Comparison of ENCODE assay signal across 8 mouse cellular contexts in the genomic region with DNA sequence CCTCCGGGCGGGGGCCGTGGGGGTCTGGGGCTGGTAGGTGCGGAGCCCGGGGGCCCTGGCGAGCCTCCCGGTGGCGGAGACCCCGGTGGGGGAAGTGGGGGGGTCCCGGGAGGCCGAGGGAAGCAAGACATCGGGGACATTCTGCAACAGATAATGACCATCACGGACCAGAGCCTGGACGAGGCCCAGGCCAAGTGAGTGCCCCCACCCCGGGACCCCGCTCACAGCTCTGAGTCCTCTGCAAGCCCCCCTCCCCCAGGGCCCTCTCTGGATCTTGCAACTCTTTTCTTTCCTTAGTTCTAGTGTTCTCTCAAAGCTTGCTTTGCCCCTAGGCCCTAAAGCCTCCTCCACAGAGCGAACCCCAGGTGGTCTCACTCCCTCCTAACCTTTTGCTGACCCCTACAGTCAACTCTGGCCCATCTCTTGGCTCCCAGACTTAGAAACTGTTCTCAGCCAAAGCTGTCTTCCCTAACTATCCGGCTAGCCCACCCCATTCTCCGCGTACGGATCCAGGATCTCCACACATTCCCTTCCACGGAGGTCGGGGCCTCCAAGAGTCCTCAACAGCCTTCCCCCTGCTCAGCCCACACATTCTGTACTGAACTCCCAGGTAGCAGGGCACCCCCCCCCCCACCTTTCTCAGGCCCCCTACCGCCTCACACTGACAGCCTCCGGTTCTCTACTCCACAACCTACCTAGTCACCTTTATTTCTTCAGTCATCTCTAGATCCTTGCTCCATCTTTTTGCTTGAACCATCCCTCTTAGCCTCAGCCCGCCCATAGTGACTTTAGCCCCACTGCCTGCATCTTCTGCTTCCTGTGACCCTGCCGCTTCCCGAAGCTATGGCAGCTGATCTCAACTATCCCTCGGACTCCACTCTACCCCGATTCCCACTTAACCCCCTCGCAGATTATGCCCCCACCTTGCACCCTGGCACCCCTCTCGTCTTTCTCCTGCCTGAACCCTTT. TPM values are rescaled to one million over a fixed set of nuclear protein-coding genes. Genes with fewer than 3 reads are reported as not detected.
A peak's percentile ranks its signal among the peaks of the same experiment; 100 is the strongest.
DNase-seq lines count a peak whose midpoint lies in the region; ATAC-seq and TF ChIP-seq lines count a peak whose summit lies in the region.

No protein-coding gene starts in this region.

- H3K4me3 ChIP-seq in heart, adult 2 months, result peak overlapping the region; percentile 74
- peak overlapping the region; percentile 44 to 98 for H3K4me3 ChIP-seq in MEL (ENCODE audit: control insufficient read depth in 1 of 2, insufficient read depth in 1 of 2, low read depth in 2 of 2, low read length in 2 of 2)
- H3K4me3 ChIP-seq in hindbrain, embryonic 13.5 days, result peak overlapping the region; percentile 70
- H3K4me3 ChIP-seq in liver, embryonic 15.5 days (replicated peaks), result peak overlapping the region; percentile 84
- H3K4me3 ChIP-seq in olfactory bulb, adult 2 months (ENCODE audit: insufficient read depth, low read depth, low read length), result peak overlapping the region; percentile 89

- H3K36me3 ChIP-seq in heart, adult 2 months (ENCODE audit: control insufficient read depth, insufficient read depth, low read length), result no peaks in the 10 kb centered on the region
- H3K36me3 ChIP-seq in MEL (ENCODE audit: control insufficient read depth in 1 of 2, insufficient read depth in 2 of 2, low read length in 2 of 2), result peaks cover 0 to 29% of the 10 kb centered on the region in 2 experiments; a peak in 3 of 4 replicates
- H3K36me3 ChIP-seq in hindbrain, embryonic 13.5 days, result peaks cover 17% of the 10 kb centered on the region
- peaks cover 23% of the 10 kb centered on the region for H3K36me3 ChIP-seq in liver, embryonic 15.5 days (replicated peaks)

- H3K27me3 ChIP-seq in heart, adult 2 months (ENCODE audit: control insufficient read depth, insufficient read depth, low read length), result no peaks in the 10 kb centered on the region
- no peaks in the 10 kb centered on the region for H3K27me3 ChIP-seq in MEL (ENCODE audit: control insufficient read depth in 1 of 2, insufficient read depth in 2 of 2, low read length in 2 of 2)
- no peaks in the 10 kb centered on the region for H3K27me3 ChIP-seq in hindbrain, embryonic 13.5 days
- no peaks in the 10 kb centered on the region for H3K27me3 ChIP-seq in liver, embryonic 15.5 days

- H3K79me2 ChIP-seq in heart, adult 2 months (replicated peaks; ENCODE audit: control insufficient read depth, insufficient read depth, low read length), result no peaks in the 10 kb centered on the region
- H3K79me2 ChIP-seq in MEL (ENCODE audit: control insufficient read depth, insufficient read depth, low read length, poor library complexity), result peaks cover 11% of the 10 kb centered on the region

- TF ChIP-seq POLR2A in heart, adult 2 months (IDR thresholded peaks at IDR 0.05; ENCODE audit: insufficient read depth, low read depth, low read length), result no peak; the same call in 1 of the 2 replicates
- TF ChIP-seq POLR2A in MEL (IDR thresholded peaks at IDR 0.05; ENCODE audit: control insufficient read depth in 1 of 2, insufficient read depth in 1 of 2, low read depth in 1 of 2, low read length in 2 of 2, poor library complexity in 1 of 2), result no peak
- no peak for TF ChIP-seq POLR2A in olfactory bulb, adult 2 months (IDR thresholded peaks at IDR 0.05; ENCODE audit: insufficient read depth, low read depth, low read length)

- H3K9me3 ChIP-seq in MEL (replicated peaks; ENCODE audit: insufficient read depth, low read length), result no peaks in the 10 kb centered on the region
- no peaks in the 10 kb centered on the region for H3K9me3 ChIP-seq in hindbrain, embryonic 13.5 days
- H3K9me3 ChIP-seq in liver, embryonic 15.5 days (replicated peaks), result no peaks in the 10 kb centered on the region

- 6% methylated on average over 30 of the region's 32 CpGs for WGBS in heart, adult 2 months
- WGBS in hindbrain, embryonic 13.5 days, result under 1% methylated on average over 27 of the region's 32 CpGs
- 3% methylated on average over 32 of the region's 32 CpGs for WGBS in liver, embryonic 15.5 days (ENCODE audit: insufficient replicate concordance)
- 1% methylated on average over 32 of the region's 32 CpGs for WGBS in olfactory bulb, adult 2 months

- no peak for TF ChIP-seq CTCF in heart, adult 2 months (IDR thresholded peaks at IDR 0.05)
- no peak for TF ChIP-seq CTCF in MEL (IDR thresholded peaks at IDR 0.05 in 2 of 3, conservative IDR thresholded peaks at IDR 0.05 in 1 of 3; ENCODE audit: control insufficient read depth in 1 of 3, insufficient read depth in 1 of 3, low read depth in 2 of 3, low read length in 3 of 3, poor library complexity in 1 of 3, severe bottlenecking in 1 of 3)
- no peak for TF ChIP-seq CTCF in olfactory bulb, adult 2 months (IDR thresholded peaks at IDR 0.05; ENCODE audit: insufficient read depth, low read depth, low read length)

- TF ChIP-seq EP300 in heart, adult 2 months (IDR thresholded peaks at IDR 0.05; ENCODE audit: insufficient read depth, low read depth, low read length), result no peak
- TF ChIP-seq EP300 in MEL (IDR thresholded peaks at IDR 0.05; ENCODE audit: low read depth in 1 of 2, low read length in 2 of 2), result no peak

- no peak for DNase-seq in heart, adult 2 months
- no peak for DNase-seq in heart, adult 8-10 months (ENCODE audit: low spot score)
- peak; percentile 34 for DNase-seq in MEL (ENCODE audit: low read depth, low spot score)
- DNase-seq in embryo, embryonic 9.5 days (ENCODE audit: extremely low spot score), result peak; percentile 70

- peaks cover 17% of the 10 kb centered on the region for H3K4me1 ChIP-seq in heart, adult 2 months (ENCODE audit: control insufficient read depth, insufficient read depth, low read length)
- peaks cover 11 to 42% of the 10 kb centered on the region in 2 experiments for H3K4me1 ChIP-seq in MEL (ENCODE audit: control insufficient read depth in 1 of 2, insufficient read depth in 2 of 2, low read length in 2 of 2)
- H3K4me1 ChIP-seq in hindbrain, embryonic 13.5 days (replicated peaks), result peaks cover 74% of the 10 kb centered on the region
- H3K4me1 ChIP-seq in liver, embryonic 15.5 days (replicated peaks), result peaks cover 83% of the 10 kb centered on the region
- H3K4me1 ChIP-seq in olfactory bulb, adult 2 months (ENCODE audit: control insufficient read depth, insufficient read depth, low read length), result peaks cover 42% of the 10 kb centered on the region

- peak overlapping the region; percentile 91 for H3K4me2 ChIP-seq in hindbrain, embryonic 13.5 days
- H3K4me2 ChIP-seq in liver, embryonic 15.5 days, result peak overlapping the region; percentile 100

- no peak for TF ChIP-seq RAD21 in MEL (IDR thresholded peaks at IDR 0.05; ENCODE audit: low read depth, low read length)

- H3K27ac ChIP-seq in heart, adult 2 months, result peak overlapping the region; percentile 87
- peak overlapping the region; percentile 11 for H3K27ac ChIP-seq in MEL (ENCODE audit: control insufficient read depth, low read depth, low read length)
- peak overlapping the region; percentile 99 for H3K27ac ChIP-seq in hindbrain, embryonic 13.5 days
- peak overlapping the region; percentile 87 for H3K27ac ChIP-seq in liver, embryonic 15.5 days (replicated peaks)
- H3K27ac ChIP-seq in olfactory bulb, adult 2 months (ENCODE audit: insufficient read depth, low read depth, low read length), result peak overlapping the region; percentile 76

- intact Hi-C loops in heart, adult 2 months (cut with DNase I), result loop anchor here (10.0 kb wide), 1 partner anchor 668 kb away; a partner anchor contains a TSS

- ATAC-seq in hindbrain, embryonic 13.5 days (ENCODE audit: low FRiP score), result peak; percentile 25; the same call in 1 of the 2 replicates
- ATAC-seq in liver, embryonic 15.5 days (ENCODE audit: insufficient read depth), result no peak
- ATAC-seq in monocyte, adult 5-6 weeks (replicated peaks; ENCODE audit: insufficient number of reproducible peaks, low FRiP score, low TSS enrichment, poor library complexity, severe bottlenecking), result no peak

- peak overlapping the region; percentile 88 for H3K9ac ChIP-seq in heart, adult 2 months (ENCODE audit: low read depth, low read length)
- peak overlapping the region; percentile 99 for H3K9ac ChIP-seq in MEL (ENCODE audit: control insufficient read depth, low read depth, low read length, poor library complexity, severe bottlenecking)
- H3K9ac ChIP-seq in hindbrain, embryonic 13.5 days, result peak overlapping the region; percentile 98
- H3K9ac ChIP-seq in liver, embryonic 15.5 days, result peak overlapping the region; percentile 91

RNA-seq across cellular contexts. Expression of a gene that starts 1.8 kb away (rescaled TPM):
- total RNA-seq in heart, adult 2 months (2021), result 10 to 100 TPM; 16.1 to 18.4 TPM
- 22.1 and 28.3 TPM in 2 replicates for polyA plus RNA-seq in heart, adult 2 months (2012; rRNA removed)
- 10 to 100 TPM; 16.0 to 20.6 (median 17.6) TPM for total RNA-seq in heart, adult 8-10 months (2022)
- total RNA-seq in MEL (2012; rRNA removed), result 40.3 and 42.4 TPM in 2 replicates
- 10 to 100 TPM in 1 of 2 experiments, not detected in 1; 76.7 TPM for polyA plus RNA-seq in MEL (2012; ENCODE audit: insufficient read depth in 1 of 2, insufficient read length in 2 of 2, low read depth in 1 of 2, low replicate concordance in 2 of 2, missing spikeins in 1 of 2)
- 8.9 and 10.6 TPM in 2 replicates for polyA plus RNA-seq in hindbrain, embryonic 13.5 days (2015; fragmentation: Nextera tagmentation; extraction: Ambion mirVana)
- 2.4 and 2.8 TPM in 2 replicates for polyA plus RNA-seq in liver, embryonic 15.5 days (2015; fragmentation: Nextera tagmentation; extraction: Ambion mirVana)
- not detected in 2 replicates for polyA plus RNA-seq in olfactory bulb, adult 2 months (2012; ENCODE audit: insufficient read depth, insufficient read length, low replicate concordance, missing spikeins)
- total RNA-seq in monocyte, adult 5-6 weeks (2017), result 26.8 to 34.9 TPM (median 30.9 TPM) in 3 replicates

RNA-seq across cellular contexts. Expression of a gene that starts 3.3 kb away (rescaled TPM):
- 1 to 10 TPM; 3.9 to 5.2 TPM for total RNA-seq in heart, adult 2 months (2021)
- 4.4 and 6.4 TPM in 2 replicates for polyA plus RNA-seq in heart, adult 2 months (2012; rRNA removed)
- 1 to 10 TPM; 2.0 to 4.5 (median 3.1) TPM for total RNA-seq in heart, adult 8-10 months (2022)
- total RNA-seq in MEL (2012; rRNA removed), result 10.6 and 12.0 TPM in 2 replicates
- polyA plus RNA-seq in MEL (2012; ENCODE audit: insufficient read depth in 1 of 2, insufficient read length in 2 of 2, low read depth in 1 of 2, low replicate concordance in 2 of 2, missing spikeins in 1 of 2), result 10 to 100 TPM in 1 of 2 experiments, not detected in 1; 37.8 TPM
- polyA plus RNA-seq in hindbrain, embryonic 13.5 days (2015; fragmentation: Nextera tagmentation; extraction: Ambion mirVana), result 3.2 and 4.9 TPM in 2 replicates
- 14.9 and 17.6 TPM in 2 replicates for polyA plus RNA-seq in liver, embryonic 15.5 days (2015; fragmentation: Nextera tagmentation; extraction: Ambion mirVana)
- polyA plus RNA-seq in olfactory bulb, adult 2 months (2012; ENCODE audit: insufficient read depth, insufficient read length, low replicate concordance, missing spikeins), result not detected in 2 replicates
- 64.4 to 104 TPM (median 95.5 TPM) in 3 replicates for total RNA-seq in monocyte, adult 5-6 weeks (2017)

RNA-seq across cellular contexts. Expression of a gene that starts 4.8 kb away (rescaled TPM):
- under 1 TPM; 0.14 to 0.18 TPM for total RNA-seq in heart, adult 2 months (2021)
- 0.38 and 2.2 TPM in 2 replicates for polyA plus RNA-seq in heart, adult 2 months (2012; rRNA removed)
- under 1 TPM in 2 of 4 experiments, not detected in 2; 0.14 to 0.16 TPM for total RNA-seq in heart, adult 8-10 months (2022)
- 0.27 and 0.62 TPM in 2 replicates for total RNA-seq in MEL (2012; rRNA removed)
- 1 to 10 TPM in 1 of 2 experiments, not detected in 1; 3.7 TPM for polyA plus RNA-seq in MEL (2012; ENCODE audit: insufficient read depth in 1 of 2, insufficient read length in 2 of 2, low read depth in 1 of 2, low replicate concordance in 2 of 2, missing spikeins in 1 of 2)
- polyA plus RNA-seq in hindbrain, embryonic 13.5 days (2015; fragmentation: Nextera tagmentation; extraction: Ambion mirVana), result 1.9 and 2.1 TPM in 2 replicates
- polyA plus RNA-seq in liver, embryonic 15.5 days (2015; fragmentation: Nextera tagmentation; extraction: Ambion mirVana), result 0.70 and 0.88 TPM in 2 replicates
- not detected in 2 replicates for polyA plus RNA-seq in olfactory bulb, adult 2 months (2012; ENCODE audit: insufficient read depth, insufficient read length, low replicate concordance, missing spikeins)
- 3.7 to 7.3 TPM (median 5.1 TPM) in 3 replicates for total RNA-seq in monocyte, adult 5-6 weeks (2017)

RNA-seq across cellular contexts. Expression of a gene that starts 10.6 kb away (rescaled TPM):
- 10 to 100 TPM; 37.6 to 40.4 TPM for total RNA-seq in heart, adult 2 months (2021)
- 71.7 and 92.2 TPM in 2 replicates for polyA plus RNA-seq in heart, adult 2 months (2012; rRNA removed)
- total RNA-seq in heart, adult 8-10 months (2022), result 10 to 100 TPM; 37.4 to 42.5 (median 39.1) TPM
- total RNA-seq in MEL (2012; rRNA removed), result 23.5 and 24.8 TPM in 2 replicates
- 10 to 100 TPM in 1 of 2 experiments, not detected in 1; 85.1 TPM for polyA plus RNA-seq in MEL (2012; ENCODE audit: insufficient read depth in 1 of 2, insufficient read length in 2 of 2, low read depth in 1 of 2, low replicate concordance in 2 of 2, missing spikeins in 1 of 2)
- polyA plus RNA-seq in hindbrain, embryonic 13.5 days (2015; fragmentation: Nextera tagmentation; extraction: Ambion mirVana), result 299 and 301 TPM in 2 replicates
- 88.4 and 106 TPM in 2 replicates for polyA plus RNA-seq in liver, embryonic 15.5 days (2015; fragmentation: Nextera tagmentation; extraction: Ambion mirVana)
- polyA plus RNA-seq in olfactory bulb, adult 2 months (2012; ENCODE audit: insufficient read depth, insufficient read length, low replicate concordance, missing spikeins), result not detected in 2 replicates
- total RNA-seq in monocyte, adult 5-6 weeks (2017), result 8.6 to 21.8 TPM (median 14.6 TPM) in 3 replicates

RNA-seq across cellular contexts. Expression of a gene that starts 11.2 kb away (rescaled TPM):
- 10 to 100 TPM; 64.8 to 68.9 TPM for total RNA-seq in heart, adult 2 months (2021)
- polyA plus RNA-seq in heart, adult 2 months (2012; rRNA removed), result 178 and 184 TPM in 2 replicates
- total RNA-seq in heart, adult 8-10 months (2022), result 10 to 100 TPM; 66.5 to 78.4 (median 73.4) TPM
- 81.5 and 85.2 TPM in 2 replicates for total RNA-seq in MEL (2012; rRNA removed)
- polyA plus RNA-seq in MEL (2012; ENCODE audit: insufficient read depth in 1 of 2, insufficient read length in 2 of 2, low read depth in 1 of 2, low replicate concordance in 2 of 2, missing spikeins in 1 of 2), result 100 to 1,000 TPM in 1 of 2 experiments, not detected in 1; 153 TPM
- polyA plus RNA-seq in hindbrain, embryonic 13.5 days (2015; fragmentation: Nextera tagmentation; extraction: Ambion mirVana), result 97.8 and 99.1 TPM in 2 replicates
- polyA plus RNA-seq in liver, embryonic 15.5 days (2015; fragmentation: Nextera tagmentation; extraction: Ambion mirVana), result 21.1 and 23.6 TPM in 2 replicates
- 342 TPM in 1 of 2 replicates, not detected in the other for polyA plus RNA-seq in olfactory bulb, adult 2 months (2012; ENCODE audit: insufficient read depth, insufficient read length, low replicate concordance, missing spikeins)
- total RNA-seq in monocyte, adult 5-6 weeks (2017), result 14.3 to 26.9 TPM (median 16.4 TPM) in 3 replicates

Comparison
In these comparisons a context has a peak if more than half of its experiments do, and no peak if none do; other contexts are left out.
1. DNase-seq: peak in MEL (single experiment) and embryo, embryonic 9.5 days (single experiment); none in heart, adult 2 months (0 of 2) and heart, adult 8-10 months (single experiment).
2. H3K27ac ChIP-seq: peak in every context shown above with its lines; median percentile 99 in hindbrain, embryonic 13.5 days; 87 in heart, adult 2 months; 87 in liver, embryonic 15.5 days; 76 in olfactory bulb, adult 2 months; 11 in MEL.
3. Peak in every context shown above with its lines, with median percentiles within 50 percentile points of each other: H3K4me3 ChIP-seq and H3K9ac ChIP-seq.